Mouse (Mus musculus) hindbrain, embryonic 11.5 days (tissue): ENCODE results near the gene Irx2. TPM values are rescaled to one million over a fixed set of nuclear protein-coding genes. Genes with fewer than 3 reads are reported as not detected.

ENCODE experiments used
- ATAC-seq: fragments of 200-750 bp; cut with Nextera tagmentation; 2 replicates; pipeline ENCODE4 v1.8.0; 2017; ENCODE audit warnings: mild to moderate bottlenecking, moderate TSS enrichment, moderate library complexity; ENCODE audit not compliant: low FRiP score
- DNase-seq: peaks from one replicate; pipeline ENCODE4 v3.0.0-alpha.2; 2015; ENCODE audit warnings: low spot score
- H3K27ac ChIP-seq: fragments of 300-500 bp; sonication (generic); 2 replicates; pipeline ENCODE4 v1.5.1; 2014; ENCODE audit warnings: mild to moderate bottlenecking, low read depth, low read length
- H3K27me3 ChIP-seq: fragments of 300-500 bp; sonication (generic); 2 replicates; pipeline ENCODE4 v1.6.1; 2014; ENCODE audit warnings: mild to moderate bottlenecking, low read length, moderate library complexity, mixed read lengths; ENCODE audit not compliant: control insufficient read depth, insufficient read depth
- H3K36me3 ChIP-seq: fragments of 300-500 bp; sonication (generic); 2 replicates; pipeline ENCODE4 v1.6.1; 2014; ENCODE audit warnings: mild to moderate bottlenecking, low read length, moderate library complexity, mixed read lengths; ENCODE audit not compliant: control insufficient read depth, insufficient read depth
- H3K4me1 ChIP-seq: fragments of 300-500 bp; sonication (generic); replicated peaks from 2 replicates; pipeline ENCODE4 v1.6.1; 2014; ENCODE audit warnings: low read length, mixed read lengths; ENCODE audit not compliant: control insufficient read depth, insufficient read depth
- H3K4me2 ChIP-seq: fragments of 300-500 bp; sonication (generic); replicated peaks from 2 replicates; pipeline ENCODE4 v1.6.1; 2014; ENCODE audit warnings: mild to moderate bottlenecking, low read depth, low read length
- H3K4me3 ChIP-seq: fragments of 300-500 bp; sonication (generic); 2 replicates; pipeline ENCODE4 v1.5.1; 2014; ENCODE audit warnings: low read depth, low read length
- H3K9ac ChIP-seq: fragments of 300-500 bp; sonication (generic); 2 replicates; pipeline ENCODE4 v1.6.1; 2014; ENCODE audit warnings: low read depth, low read length
- H3K9me3 ChIP-seq: fragments of 300-500 bp; sonication (generic); 2 replicates; pipeline ENCODE4 v1.6.1; 2016; ENCODE audit warnings: low read length; ENCODE audit not compliant: control insufficient read depth
- WGBS: fragments of 180-500 bp; shearing (Covaris S2); extraction: QIAGEN DNeasy Blood & Tissue Kit; methylation state at CpG from one replicate; pipeline ENCODE4 v1.1.7; 2014; 5-methylcytosine and 5-hydroxymethylcytosine counted together
- polyA plus RNA-seq: library from polyadenylated mRNA; unstranded; fragments of >200 nt; fragmentation: Nextera tagmentation; extraction: Ambion mirVana; gene quantifications from 2 replicates; pipeline ENCODE4 v1.2.1, GENCODE M21; 2014

Gene Irx2
- 55.9 TPM in 2 replicates for polyA plus RNA-seq

- 0 out of 2 replicates have a peak, but pooled peaks cover 7% of the 10 kb centered on the region for H3K4me1 ChIP-seq
- WGBS = under 1% methylated on average over 36 of the region's 45 CpGs
- peak within 1 kb of the TSS; percentile 96 for H3K27ac ChIP-seq
- peak; percentile 94 for DNase-seq
- H3K9me3 ChIP-seq = no peaks in the 10 kb centered on the region
- peak within 1 kb of the TSS; percentile 50 for H3K4me2 ChIP-seq
- H3K27me3 ChIP-seq = peaks cover 32% of the 10 kb centered on the region
- peak; percentile 92 for ATAC-seq
- H3K4me3 ChIP-seq = peak within 1 kb of the TSS; percentile 83
- peak within 1 kb of the TSS; percentile 95 for H3K9ac ChIP-seq
- 0 out of 2 replicates have a peak, but pooled peaks cover 3% of the 10 kb centered on the region for H3K36me3 ChIP-seq
Observed at GRCm38 (mm10) chr13:72628462-72628916, at the start of gene Irx2. Irx2 (plus strand) TSS chr13:72628820.

GRCm38 (mm10) chr13:72581276-72581675 lies 47.3 kb upstream of the Irx2 start:
- WGBS = 88% methylated on average over 2 of the region's 2 CpGs

DNA sequence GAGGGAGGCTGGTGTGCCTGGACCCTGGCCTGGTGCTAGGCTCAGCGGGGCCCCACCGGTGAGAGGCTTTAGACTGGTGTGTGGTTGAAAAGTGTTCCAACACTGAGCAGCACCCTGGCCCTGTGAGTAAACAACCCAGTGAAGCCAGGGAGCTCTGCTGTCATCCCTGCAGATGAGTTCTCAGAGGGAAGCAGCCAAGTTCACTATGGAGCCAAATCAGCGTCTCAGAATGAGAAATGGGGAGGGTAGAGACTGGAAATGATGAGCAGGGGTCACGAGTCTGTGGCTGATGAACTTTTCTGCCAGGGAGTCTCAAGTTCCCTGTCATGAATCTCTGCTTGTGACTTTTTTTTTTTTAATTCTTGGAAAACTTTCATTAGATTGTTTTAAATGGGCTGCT lies 36.1 kb upstream of the Irx2 start:
- H3K27me3 ChIP-seq = no peaks in the 10 kb centered on the region
- H3K27ac ChIP-seq = no peak overlapping the region
- H3K4me1 ChIP-seq = no peaks in the 10 kb centered on the region
- 62% methylated on average over 4 of the region's 4 CpGs for WGBS
- no peak for ATAC-seq
- H3K4me2 ChIP-seq = no peak overlapping the region
- no peak overlapping the region for H3K9ac ChIP-seq
- H3K9me3 ChIP-seq = no peaks in the 10 kb centered on the region
- no peak for DNase-seq
- no peak overlapping the region for H3K4me3 ChIP-seq
- H3K36me3 ChIP-seq = no peaks in the 10 kb centered on the region

More at GRCm38 (mm10) chr13:72581276-72581675, 47.3 kb upstream of the Irx2 start:
- Histone ChIP-seq H3K4me2 (no peak overlapping the region), H3K9ac (no peak overlapping the region), H3K36me3 (no peaks in the 10 kb centered on the region), H3K9me3 (no peaks in the 10 kb centered on the region), H3K27me3 (no peaks in the 10 kb centered on the region), H3K27ac (no peak overlapping the region), H3K4me3 (no peak overlapping the region), H3K4me1 (no peaks in the 10 kb centered on the region)
- DNase-seq (no peak), ATAC-seq (no peak)

GRCm38 (mm10) chr13:72593310-72593709 lies 35.3 kb upstream of the Irx2 start:
- Histone ChIP-seq H3K9me3 (no peaks in the 10 kb centered on the region), H3K4me2 (no peak overlapping the region), H3K27ac (no peak overlapping the region), H3K27me3 (no peaks in the 10 kb centered on the region), H3K36me3 (no peaks in the 10 kb centered on the region), H3K9ac (no peak overlapping the region), H3K4me3 (no peak overlapping the region), H3K4me1 (no peaks in the 10 kb centered on the region)
- DNase-seq (no peak), ATAC-seq (no peak)
- WGBS = 83% methylated on average over 6 of the region's 6 CpGs

DNA sequence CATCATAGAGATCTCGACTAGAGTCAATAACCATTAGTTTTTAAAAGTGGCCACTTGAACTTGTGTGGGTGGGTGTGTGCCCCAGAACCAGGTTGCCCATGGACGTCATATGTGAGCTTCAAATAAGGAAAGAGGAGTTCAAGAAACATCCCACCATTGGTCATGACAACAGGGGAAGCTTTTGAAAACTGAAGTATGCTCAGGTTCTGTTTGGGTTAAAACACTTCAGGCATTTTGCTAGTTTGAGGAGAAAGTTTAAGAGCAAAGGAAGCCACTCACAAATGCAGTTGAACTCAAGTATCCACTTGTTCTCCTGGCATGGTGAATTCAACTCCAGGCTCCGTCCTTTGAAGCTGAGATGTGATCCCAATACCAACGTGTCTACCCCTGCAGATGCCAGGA lies 34.9 kb upstream of the Irx2 start:
- H3K4me3 ChIP-seq = no peak overlapping the region
- no peaks in the 10 kb centered on the region for H3K4me1 ChIP-seq
- H3K27ac ChIP-seq = no peak overlapping the region
- no peaks in the 10 kb centered on the region for H3K9me3 ChIP-seq
- H3K4me2 ChIP-seq = no peak overlapping the region
- H3K9ac ChIP-seq = no peak overlapping the region
- no peaks in the 10 kb centered on the region for H3K36me3 ChIP-seq
- ATAC-seq = no peak
- no peaks in the 10 kb centered on the region for H3K27me3 ChIP-seq
- 86% methylated on average over 4 of the region's 4 CpGs for WGBS
- DNase-seq = no peak

GRCm38 (mm10) chr13:72599254-72599653 lies 29.4 kb upstream of the Irx2 start:
- no peak for ATAC-seq
- no peak overlapping the region for H3K27ac ChIP-seq
- no peaks in the 10 kb centered on the region for H3K27me3 ChIP-seq
- no peaks in the 10 kb centered on the region for H3K9me3 ChIP-seq
- no peak overlapping the region for H3K4me3 ChIP-seq
- no peak for DNase-seq
- no peaks in the 10 kb centered on the region for H3K4me1 ChIP-seq
- H3K4me2 ChIP-seq = no peak overlapping the region
- H3K9ac ChIP-seq = no peak overlapping the region
- no peaks in the 10 kb centered on the region for H3K36me3 ChIP-seq
- 90% methylated on average over 3 of the region's 3 CpGs for WGBS

DNA sequence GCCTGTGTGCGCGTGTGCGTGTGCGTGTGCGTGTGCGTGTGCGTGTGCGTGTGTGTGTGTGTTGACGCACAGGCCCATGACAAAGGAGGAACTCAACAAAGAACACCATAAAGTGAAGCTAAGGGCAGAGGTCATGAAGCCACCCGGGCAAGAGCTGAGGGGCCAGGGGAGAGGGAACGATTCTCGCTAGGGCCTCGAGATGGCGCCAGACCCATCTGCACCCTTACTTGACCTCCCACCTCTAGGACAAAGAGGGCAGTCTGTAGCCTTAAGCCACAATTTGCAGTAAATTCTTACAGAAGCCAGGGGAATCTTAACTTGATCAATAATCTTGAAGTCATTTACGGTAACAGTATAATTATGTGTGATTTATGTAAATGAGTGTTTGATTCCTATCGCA lies 19.9 kb upstream of the Irx2 start:
- Histone ChIP-seq H3K4me3 (no peak overlapping the region), H3K9me3 (no peaks in the 10 kb centered on the region), H3K27me3 (no peaks in the 10 kb centered on the region), H3K9ac (no peak overlapping the region), H3K4me1 (no peaks in the 10 kb centered on the region), H3K36me3 (no peaks in the 10 kb centered on the region), H3K27ac (no peak overlapping the region), H3K4me2 (no peak overlapping the region)
- DNase-seq (no peak), ATAC-seq (no peak)
- 65% methylated on average over 16 of the region's 16 CpGs for WGBS

- Histone ChIP-seq H3K27ac (no peak overlapping the region), H3K27me3 (no peaks in the 10 kb centered on the region), H3K4me1 (no peaks in the 10 kb centered on the region), H3K4me2 (no peak overlapping the region), H3K9me3 (no peaks in the 10 kb centered on the region), H3K36me3 (no peaks in the 10 kb centered on the region), H3K4me3 (no peak overlapping the region), H3K9ac (no peak overlapping the region)
- DNase-seq = no peak
- 82% methylated on average over 2 of the region's 2 CpGs for WGBS
- ATAC-seq = no peak
Observed at GRCm38 (mm10) chr13:72610277-72610676, 18.3 kb upstream of the Irx2 start.

DNA sequence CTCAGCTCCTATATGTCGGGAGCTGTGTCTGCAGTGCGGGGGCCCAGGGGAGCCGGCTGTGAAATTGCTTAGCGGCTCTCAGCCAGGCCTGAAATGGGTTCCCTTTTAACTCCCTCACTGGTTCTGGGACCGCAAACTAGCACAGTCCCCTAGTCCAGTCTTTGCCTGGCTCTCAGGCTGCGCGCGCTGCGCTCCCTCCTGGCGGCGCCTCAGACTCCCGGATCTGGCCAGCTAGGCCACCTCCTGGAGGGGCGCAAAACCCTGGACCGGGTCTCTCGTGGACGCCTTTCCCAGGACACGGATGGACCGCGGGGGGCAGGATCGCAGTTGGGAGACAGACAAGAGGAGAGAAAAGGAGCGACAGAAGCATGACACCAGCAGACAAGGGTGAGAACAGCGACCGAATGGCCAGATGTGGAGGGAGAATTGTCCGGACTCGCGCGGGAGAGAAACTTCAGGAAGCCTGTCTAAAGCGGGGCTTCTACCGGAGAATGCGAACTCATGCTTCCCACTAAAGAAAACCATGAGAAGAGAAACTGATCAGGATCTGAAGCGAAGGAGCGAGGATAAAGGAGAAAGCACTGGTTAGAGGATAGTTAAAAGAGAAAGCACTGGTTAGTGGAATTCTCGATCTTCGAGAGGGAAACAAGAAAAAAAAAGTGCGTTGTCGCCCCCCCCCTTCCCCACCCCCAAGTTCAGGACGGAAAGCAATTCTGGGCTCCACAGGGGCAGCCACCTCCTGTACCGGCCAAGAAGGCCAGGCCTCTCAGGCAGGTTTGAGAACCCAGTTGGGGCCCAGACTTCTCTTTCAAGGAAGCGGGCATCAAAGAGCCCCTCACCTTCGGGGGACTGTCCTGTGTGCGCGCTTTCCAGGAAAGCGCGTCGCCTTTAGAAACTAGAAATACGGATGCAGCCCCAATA lies 4.4 kb upstream of the Irx2 start:
- Histone ChIP-seq H3K4me3 (peak overlapping the region; percentile 34), H3K9me3 (no peaks in the 10 kb centered on the region), H3K27me3 (peaks cover 32% of the 10 kb centered on the region), H3K27ac (no peak overlapping the region), H3K4me2 (peak overlapping the region; percentile 56), H3K4me1 (0 out of 2 replicates have a peak, but pooled peaks cover 4% of the 10 kb centered on the region), H3K9ac (peak overlapping the region; percentile 52), H3K36me3 (no peaks in the 10 kb centered on the region)
- DNase-seq (peak; percentile 79), ATAC-seq (no peak)
- WGBS = under 1% methylated on average over 46 of the region's 46 CpGs
